ENCODE assay signal across 15 mouse cellular contexts in the genomic region with DNA sequence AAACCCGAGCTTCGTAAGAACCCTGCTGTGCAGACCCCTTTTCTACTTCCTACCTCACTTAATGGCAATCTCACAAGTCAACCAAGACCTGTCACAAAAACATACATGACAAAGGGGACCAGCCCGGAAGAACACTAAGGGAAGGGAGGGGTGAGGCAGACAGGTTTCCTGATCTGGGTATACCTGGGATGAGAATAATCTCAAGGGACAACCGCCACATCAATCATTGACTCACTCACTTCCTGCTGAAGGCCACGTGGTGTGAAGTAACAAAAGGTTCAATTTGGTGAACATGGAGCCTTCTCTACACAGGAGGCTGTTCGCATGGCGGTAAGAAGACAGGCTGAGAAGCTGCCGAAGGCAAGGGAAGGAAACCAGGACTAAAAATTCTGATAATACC. TPM values are rescaled to one million over a fixed set of nuclear protein-coding genes. Genes with fewer than 3 reads are reported as not detected.
DNase-seq lines count a peak whose midpoint lies in the region; TF ChIP-seq lines count a peak whose summit lies in the region.
"Had no signal": no experiment of that assay in that cellular context is flagged by ENCODE, and none has a peak within 500 bp of the region (broad histone marks: within the 10 kb centered on the region; RNA-seq: fewer than 3 reads in every experiment).

No protein-coding gene starts in this region.

- H3K4me1 ChIP-seq in spleen, adult 2 months (ENCODE audit: control insufficient read depth, insufficient read depth, insufficient read length): peaks cover 51% of the 10 kb centered on the region

- intact Hi-C loops in left cerebral cortex, adult 2 months (cut with DNase I): no loop called here

- TF ChIP-seq CTCF in spleen, adult 2 months (IDR thresholded peaks at IDR 0.05; ENCODE audit: extremely low read depth, insufficient read depth, insufficient read length, insufficient replicate concordance): no peak
- TF ChIP-seq CTCF in left cerebral cortex, adult 2 months (IDR thresholded peaks at IDR 0.05): no peak

- DNase-seq in spleen, adult 2 months (ENCODE audit: low read depth in 1 of 2, low spot score in 2 of 2): peak; percentile 39 to 48
- no peak for DNase-seq in spleen, postnatal 10 days (ENCODE audit: low spot score in 2 of 2)
- peak; percentile 50 for DNase-seq in ZHBTc4 (ENCODE audit: low read depth, low spot score)
- peak; percentile 80 for DNase-seq in naive thymus-derived CD4-positive, alpha-beta T cell, adult 2 months (ENCODE audit: low read depth)
- DNase-seq in yolk sac, embryonic 10.5 days (ENCODE audit: low spot score): peak; percentile 25
- DNase-seq in cerebellum, adult 11-12 months: no peak
- no peak for DNase-seq in left cerebral cortex, adult 2 months (ENCODE audit: extremely low spot score in 1 of 2, low spot score in 2 of 2)
- DNase-seq: cerebellum, adult 18-20 months; heart, adult 11 months had no signal

- peak overlapping the region; percentile 74 for H3K27ac ChIP-seq in spleen, adult 2 months (ENCODE audit: insufficient read depth, low read length)
- H3K27ac ChIP-seq in left cerebral cortex, adult 2 months: no peak overlapping the region
- H3K27ac ChIP-seq: embryonic facial prominence, embryonic 13.5 days; hindbrain, embryonic 10.5 days had no signal

- H3K36me3 ChIP-seq in spleen, adult 2 months (ENCODE audit: control insufficient read depth, insufficient read depth, low read length): 0 out of 2 replicates have a peak, but pooled peaks cover under 1% of the 10 kb centered on the region

- no peak for TF ChIP-seq POLR2A in spleen, adult 2 months (IDR thresholded peaks at IDR 0.05; ENCODE audit: low read depth, low read length)

- H3K27me3 ChIP-seq in spleen, adult 2 months (ENCODE audit: control insufficient read depth, insufficient read depth, low read length): no peaks in the 10 kb centered on the region
- H3K27me3 ChIP-seq: embryonic facial prominence, embryonic 13.5 days; Patski had no signal

- 13% methylated on average over 8 of the region's 8 CpGs for WGBS in spleen, adult 2 months

- peak overlapping the region; percentile 6; the same call in 1 of the 2 replicates for H3K4me3 ChIP-seq in spleen, adult 2 months (ENCODE audit: extremely low read depth, insufficient read depth, insufficient read length)
- no peak overlapping the region for H3K4me3 ChIP-seq in left cerebral cortex, adult 2 months
- H3K4me3 ChIP-seq: embryonic facial prominence, embryonic 13.5 days; hindbrain, embryonic 10.5 days had no signal

RNA-seq across cellular contexts. Expression of a gene that starts 7.2 kb away (rescaled TPM):
- polyA plus RNA-seq in spleen, adult 2 months (2012; rRNA removed): 136 and 159 TPM in 2 replicates
- 100 to 1,000 TPM; 144 to 151 TPM for total RNA-seq in left cerebral cortex, adult 2 months (2021)

RNA-seq across cellular contexts. Expression of a gene that starts 20.4 kb away (rescaled TPM):
- polyA plus RNA-seq in spleen, adult 2 months (2012; rRNA removed): 31.9 and 32.7 TPM in 2 replicates
- total RNA-seq in left cerebral cortex, adult 2 months (2021): 10 to 100 TPM; 15.4 to 20.8 TPM

RNA-seq across cellular contexts. Expression of a gene that starts 33.3 kb away (rescaled TPM):
- 32.2 and 37.3 TPM in 2 replicates for polyA plus RNA-seq in spleen, adult 2 months (2012; rRNA removed)
- 100 to 1,000 TPM in 1 of 2 experiments, 10 to 100 TPM in 1; 99.9 to 102 TPM for total RNA-seq in left cerebral cortex, adult 2 months (2021)

RNA-seq across cellular contexts. Expression of a gene that starts 38.8 kb away (rescaled TPM):
- polyA plus RNA-seq in spleen, adult 2 months (2012; rRNA removed): 0.84 and 1.3 TPM in 2 replicates
- total RNA-seq in left cerebral cortex, adult 2 months (2021): 100 to 1,000 TPM; 425 to 440 TPM

RNA-seq across cellular contexts. Expression of a gene that starts 47.7 kb away (rescaled TPM):
- polyA plus RNA-seq in spleen, adult 2 months (2012; rRNA removed): 0.07 and 0.11 TPM in 2 replicates
- total RNA-seq in left cerebral cortex, adult 2 months (2021): under 1 TPM; 0.35 to 0.43 TPM
- total RNA-seq: adrenal gland, postnatal 36 days had no signal
- polyA plus RNA-seq: embryonic facial prominence, embryonic 13.5 days; hindbrain, embryonic 10.5 days; limb, embryonic 11.5 days; lung, embryonic 16.5 days; Patski had no signal

Comparison
In these comparisons a context has a peak if more than half of its experiments do, and no peak if none do; other contexts are left out.
1. DNase-seq: peak in spleen, adult 2 months (2 of 2), ZHBTc4 (single experiment), naive thymus-derived CD4-positive, alpha-beta T cell, adult 2 months (single experiment) and yolk sac, embryonic 10.5 days (single experiment); none in spleen, postnatal 10 days (0 of 2), cerebellum, adult 11-12 months (single experiment) and left cerebral cortex, adult 2 months (0 of 2).